Mouse (Mus musculus) ovary, postnatal 14 days (tissue): ENCODE results near the gene Lifr.

ENCODE experiments used
- DNase-seq: peaks from one replicate; pipeline ENCODE4 v3.0.0; 2022; ENCODE audit warnings: low spot score

Lifr gene

DNA sequence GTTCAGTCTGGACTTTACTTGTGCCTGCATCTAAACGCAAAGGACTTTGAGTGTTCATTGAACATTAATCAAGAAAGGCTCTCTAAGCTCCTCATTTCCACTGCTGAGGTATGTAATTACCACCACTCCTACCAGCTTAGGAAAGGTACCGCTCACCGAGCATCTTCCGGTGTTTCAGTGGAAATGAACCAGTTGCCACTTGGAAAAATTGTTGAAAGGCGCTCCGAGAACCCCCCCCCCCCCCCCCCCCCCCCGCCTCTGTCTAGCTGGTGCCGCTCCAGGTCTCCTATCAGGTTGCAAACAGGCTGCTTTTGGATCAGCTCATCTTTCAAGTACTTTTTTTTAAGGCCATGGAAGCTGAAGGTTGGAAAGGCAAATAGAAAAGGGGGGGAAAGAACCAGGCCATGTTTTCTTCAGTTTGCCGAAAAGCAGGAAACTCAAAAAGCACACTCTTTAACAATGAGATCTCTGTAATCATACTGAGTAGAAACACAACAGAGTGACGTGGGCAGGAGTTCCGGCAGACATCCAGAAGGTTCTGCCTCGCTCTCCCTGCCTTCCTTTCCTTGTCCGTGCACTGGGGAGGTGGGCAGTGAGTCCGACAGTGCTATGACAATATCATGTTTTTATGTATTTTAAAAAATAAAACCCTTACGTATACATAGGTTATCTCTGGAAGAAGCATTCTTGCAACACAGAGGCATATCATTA is 9.3 kb upstream of the Lifr start:
- no peak for DNase-seq

GRCm38 (mm10) chr15:7081795-7082194 is 8.6 kb upstream of the Lifr start:
- no peak for DNase-seq

GRCm38 (mm10) chr15:7082901-7083300 is 7.5 kb upstream of the Lifr start:
- no peak for DNase-seq

- no peak for DNase-seq
Measured at GRCm38 (mm10) chr15:7084780-7085497, 5.5 kb upstream of the Lifr start.

GRCm38 (mm10) chr15:7088691-7089090 is 1.7 kb upstream of the Lifr start:
- no peak for DNase-seq

- no peak for DNase-seq
Measured at GRCm38 (mm10) chr15:7092321-7092720, 1.9 kb downstream of the Lifr start.

DNA sequence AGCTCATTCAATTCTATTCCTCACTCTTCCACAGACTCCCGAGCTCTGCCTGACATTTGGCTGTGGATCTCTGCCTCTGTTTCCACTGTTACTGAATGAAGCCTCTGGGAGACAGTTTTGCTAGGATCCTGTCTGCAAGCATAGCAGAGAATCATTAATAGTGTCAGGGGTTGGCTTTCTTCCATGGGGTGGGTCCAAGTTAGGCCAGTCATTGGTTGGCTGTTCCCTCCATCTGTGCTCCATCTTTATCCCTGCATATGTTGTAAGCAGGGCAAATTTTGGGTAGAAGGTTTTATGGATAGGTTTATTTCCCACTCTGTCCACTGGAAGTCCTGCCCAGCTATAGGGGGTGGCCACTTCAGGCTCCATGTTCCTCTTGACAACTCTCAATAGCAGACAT is 9.0 kb downstream of the Lifr start:
- DNase-seq = no peak

DNA sequence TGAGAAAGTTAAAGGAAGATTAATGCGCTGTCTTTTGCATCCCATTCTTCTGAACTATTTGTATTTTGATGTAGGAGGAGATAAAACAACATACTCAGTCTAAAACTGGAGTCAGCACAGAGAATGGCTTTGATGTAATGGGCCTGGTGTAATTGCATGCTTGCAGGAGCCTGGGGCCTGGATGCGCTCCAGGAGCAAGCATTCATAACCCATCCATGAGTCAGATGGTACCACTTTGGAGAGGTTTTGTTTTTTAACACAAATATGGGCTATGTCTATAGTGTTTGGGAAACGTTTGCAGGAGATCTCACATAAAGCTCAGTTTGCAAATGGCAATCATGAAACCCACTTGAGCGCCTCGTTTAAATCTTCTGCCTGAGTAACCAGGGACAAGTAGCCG is 9.8 kb downstream of the Lifr start:
- DNase-seq = no peak

GRCm38 (mm10) chr15:7103051-7103450 is 12.6 kb downstream of the Lifr start:
- no peak for DNase-seq

GRCm38 (mm10) chr15:7105224-7105623 is 14.8 kb downstream of the Lifr start:
- DNase-seq = no peak

DNA sequence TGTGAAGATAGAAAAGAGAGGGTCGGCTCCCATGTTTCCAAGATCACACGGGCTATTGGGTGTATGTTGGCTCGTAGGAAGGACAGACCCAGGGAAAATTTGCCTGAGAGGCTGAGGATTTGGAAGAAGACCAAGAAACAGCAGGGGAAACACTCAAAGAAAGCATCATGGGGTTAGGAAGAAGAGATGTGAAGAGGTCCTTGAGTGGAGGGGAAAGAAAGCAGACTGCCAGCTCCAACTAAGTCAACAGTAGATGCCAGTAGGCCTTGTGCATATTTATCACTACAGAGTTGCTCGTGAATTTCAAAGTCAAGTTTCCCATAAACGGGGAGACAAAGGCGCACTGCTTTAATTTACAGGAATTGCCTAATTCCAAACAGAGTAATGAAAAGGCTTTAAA is 17.7 kb downstream of the Lifr start:
- DNase-seq = no peak

DNA sequence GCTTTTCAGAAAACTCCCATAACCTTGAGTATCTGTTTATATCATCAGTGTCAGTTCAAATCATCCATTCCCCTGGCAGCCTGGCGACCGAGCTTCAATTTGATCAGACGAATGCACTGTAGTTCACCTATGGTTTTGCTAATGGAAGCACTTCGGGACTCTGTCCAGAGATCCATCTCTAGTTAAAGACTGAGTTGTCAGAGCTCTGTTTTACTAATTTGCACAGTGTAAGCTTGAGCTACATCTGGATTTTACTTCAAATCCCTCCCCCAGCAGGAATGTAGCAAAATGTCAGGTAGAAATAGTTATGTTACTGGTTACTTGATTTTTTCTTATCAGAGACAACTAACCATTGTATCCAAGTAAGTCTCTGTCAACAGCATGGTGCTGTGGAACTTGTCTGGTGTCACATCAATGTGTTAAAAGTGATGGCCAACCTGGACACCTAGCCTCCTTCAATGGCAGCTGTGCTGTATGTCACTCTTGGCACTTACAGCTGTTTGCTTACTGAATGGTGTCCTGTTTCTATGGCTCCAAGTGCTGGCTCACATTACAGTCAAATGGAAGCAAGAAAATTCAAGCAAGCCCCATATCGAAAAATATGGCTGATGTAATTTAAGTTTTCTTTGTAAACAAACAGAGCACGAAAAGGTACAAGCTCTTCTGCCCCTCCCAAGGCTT is 22.0 kb downstream of the Lifr start:
- no peak for DNase-seq

DNA sequence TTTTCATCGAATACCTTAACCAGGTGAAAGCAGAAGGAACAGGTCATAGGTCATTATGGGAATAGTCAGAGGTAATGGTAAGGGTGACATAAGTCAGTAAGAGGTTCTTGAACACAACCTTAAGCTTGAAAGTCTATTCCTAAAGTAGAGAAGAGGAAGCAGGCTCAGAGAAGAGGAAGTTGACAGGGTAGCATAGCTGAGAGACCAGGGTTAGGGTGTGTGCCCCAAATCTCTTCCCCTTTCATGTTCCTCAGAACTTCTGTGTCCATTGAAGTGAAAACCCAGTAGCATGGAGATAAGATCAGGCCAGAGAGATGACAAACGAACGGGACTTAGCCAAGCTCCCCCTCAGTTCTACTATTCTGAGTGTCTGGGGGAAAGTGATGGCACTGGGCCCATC is 23.5 kb downstream of the Lifr start:
- no peak for DNase-seq

DNA sequence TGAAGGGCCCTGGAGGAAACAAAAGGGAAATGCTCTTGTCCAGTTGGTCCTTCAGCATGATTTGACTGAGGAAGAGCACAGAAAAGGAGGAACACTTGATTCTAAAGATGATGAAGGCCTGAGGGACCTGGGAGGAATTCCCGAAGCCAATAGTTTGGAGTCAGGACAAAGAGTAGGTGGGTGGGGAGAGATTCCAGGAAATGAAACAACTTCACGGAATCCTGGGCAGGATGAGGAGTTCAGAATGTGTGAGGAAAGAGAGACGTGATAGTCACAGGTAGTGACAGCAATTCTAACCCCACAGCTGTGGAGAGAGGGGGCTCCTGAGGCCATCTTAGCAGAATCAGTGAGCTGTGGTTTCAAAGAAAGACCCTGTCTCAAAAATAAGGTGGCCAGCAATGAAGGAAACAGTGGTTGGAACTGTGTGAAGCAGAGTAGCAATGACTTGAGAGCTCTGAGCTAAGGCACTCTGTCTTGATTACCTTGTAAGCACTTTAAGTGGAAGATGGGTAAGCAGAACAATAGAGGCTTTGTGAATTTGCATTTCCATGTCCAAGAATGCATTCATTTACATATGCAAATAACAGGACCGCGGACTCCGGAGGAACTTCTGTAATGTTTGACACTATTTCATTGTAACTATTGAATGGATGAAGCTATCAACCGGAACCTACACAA is 25.1 kb downstream of the Lifr start:
- no peak for DNase-seq

GRCm38 (mm10) chr15:7116216-7116615 is 25.8 kb downstream of the Lifr start:
- DNase-seq = no peak

- no peak for DNase-seq
Measured at GRCm38 (mm10) chr15:7116699-7117098, 26.3 kb downstream of the Lifr start.

GRCm38 (mm10) chr15:7117944-7118343 is 27.5 kb downstream of the Lifr start:
- no peak for DNase-seq

- no peak for DNase-seq
Measured at GRCm38 (mm10) chr15:7118849-7119248, 28.4 kb downstream of the Lifr start.

DNA sequence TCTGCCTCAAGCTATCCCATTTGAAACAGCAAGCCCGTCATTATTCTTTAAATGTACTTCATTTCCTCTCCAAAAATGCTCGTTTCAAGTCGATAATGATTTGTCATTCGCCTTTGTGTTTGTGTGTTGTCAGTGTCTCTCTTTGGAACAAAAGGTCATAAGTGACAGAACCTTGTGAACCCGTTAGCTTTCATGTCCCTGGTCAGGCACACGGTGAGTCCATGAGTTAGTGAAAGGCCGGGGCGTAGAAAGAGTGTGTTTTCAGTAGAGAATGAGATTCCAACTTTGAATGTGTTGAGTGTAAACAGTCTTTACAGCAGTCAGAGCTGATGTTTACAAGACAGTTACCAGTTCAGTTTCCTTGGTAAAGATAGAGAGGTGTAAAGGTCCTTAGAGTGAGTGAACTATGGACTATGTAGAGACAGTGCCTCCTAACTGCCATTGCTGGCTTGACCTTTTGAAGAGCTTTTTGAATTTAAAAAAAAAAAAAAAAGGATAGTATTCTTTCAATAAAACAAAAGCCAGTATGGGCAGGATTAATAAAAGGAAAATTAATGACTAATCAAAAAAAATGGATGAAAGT is 29.6 kb downstream of the Lifr start:
- no peak for DNase-seq

GRCm38 (mm10) chr15:7123781-7124450 is 33.5 kb downstream of the Lifr start:
- no peak for DNase-seq

DNA sequence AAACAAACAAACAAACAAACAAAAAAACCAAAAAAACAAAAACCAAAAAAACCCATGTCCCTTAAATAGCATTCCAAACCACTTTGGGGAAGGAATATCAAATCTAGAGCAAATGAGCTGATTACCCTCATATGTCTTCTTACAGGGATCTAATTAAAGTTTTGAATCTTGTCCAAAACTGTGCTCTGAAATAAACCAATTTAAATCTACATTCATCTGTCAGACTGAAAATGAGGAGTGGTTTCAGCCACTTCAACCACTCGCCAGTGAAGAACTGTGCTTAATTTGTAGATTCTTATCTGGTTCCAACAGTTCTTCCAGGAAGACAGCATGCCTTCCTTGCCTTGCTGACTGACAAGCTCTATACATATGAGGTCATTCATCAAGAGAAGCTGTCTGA is 35.8 kb downstream of the Lifr start:
- DNase-seq = no peak

GRCm38 (mm10) chr15:7128627-7129126 is 38.3 kb downstream of the Lifr start:
- no peak for DNase-seq
